Mouse (Mus musculus): Measurements from ENCODE around the gene Kcnj6.

GRCm38 (mm10) chr16:94999551-94999950 is 2.0 kb upstream of the Kcnj6 start:
- TF ChIP-seq CTCF (IDR thresholded peaks at IDR 0.05; ENCODE audit: control insufficient read depth, insufficient read depth, insufficient read length) (no peak), CEBPB (IDR thresholded peaks at IDR 0.05; ENCODE audit: low read depth) (no peak), USF1 (IDR thresholded peaks at IDR 0.05; ENCODE audit: low read depth) (no peak), MAX (IDR thresholded peaks at IDR 0.05) (no peak), FOSL1 (IDR thresholded peaks at IDR 0.05; ENCODE audit: insufficient read depth, low read length, poor library complexity, severe bottlenecking) (no peak), MYOD1 (IDR thresholded peaks at IDR 0.05; ENCODE audit: control insufficient read depth, insufficient read length, low read depth) (no peak)
